Mouse (Mus musculus) cortical plate, adult 2 months (tissue): ENCODE measurements at regions not wholly inside any gene's neighbourhood (a gene's known extent, or its start where the extent isn't known, plus 50 kb on each side); places are given as distances from the start of the nearest gene placed in this dataset.
A peak's percentile ranks its signal among the peaks of the same experiment; 100 is the strongest.

ENCODE experiments used
- H3K27ac ChIP-seq: fragments of 200-500 bp; 2 replicates; pipeline ENCODE4 v1.5.1; 2012; ENCODE audit warnings: low read length, control low read depth, inconsistent platforms; ENCODE audit not compliant: insufficient read depth
- H3K4me1 ChIP-seq: fragments of 200-500 bp; 2 replicates; pipeline ENCODE4 v1.6.1; 2011; ENCODE audit warnings: low read length; ENCODE audit not compliant: control insufficient read depth, insufficient read depth
- H3K4me3 ChIP-seq: fragments of 200-500 bp; 2 replicates; pipeline ENCODE4 v1.5.1; 2011; ENCODE audit warnings: mild to moderate bottlenecking, low read length, control low read depth; ENCODE audit not compliant: insufficient read depth
- CTCF ChIP-seq: fragments of 200-500 bp; IDR thresholded peaks from 2 replicates; pipeline ENCODE4 v1.5.1; 2011; ENCODE audit warnings: mild to moderate bottlenecking, control low read depth, low read length; ENCODE audit not compliant: insufficient read depth; ENCODE audit errors: extremely low read depth
- POLR2A ChIP-seq: fragments of 200-500 bp; IDR thresholded peaks from 2 replicates; pipeline ENCODE4 v1.6.1; 2011; ENCODE audit warnings: mild to moderate bottlenecking, low read length, control low read depth; ENCODE audit not compliant: insufficient read depth; ENCODE audit errors: extremely low read depth

DNA sequence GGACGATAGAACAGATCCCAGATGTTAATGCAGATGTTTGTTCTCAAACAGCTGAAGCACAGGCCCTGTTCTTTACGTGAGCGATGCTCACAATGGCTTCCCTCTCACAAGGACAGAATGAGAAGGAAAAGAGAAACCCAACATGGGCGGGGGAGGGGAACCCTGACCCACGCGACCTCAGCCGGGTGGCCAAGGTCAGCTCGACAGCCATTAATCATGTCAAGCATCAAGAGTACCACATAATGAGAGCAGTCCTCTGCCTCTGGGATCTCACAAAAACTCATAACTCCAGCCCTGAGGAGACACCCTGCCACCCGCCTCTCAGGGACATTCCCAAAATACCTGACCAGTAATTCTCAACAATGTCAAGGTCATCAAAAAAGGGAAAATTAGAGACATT is 100.0 kb upstream of the Cbln4 start:
- TF ChIP-seq POLR2A (no peak), CTCF (no peak)
- peaks cover 2% of the 10 kb centered on the region; the same call in 1 of the 2 replicates for H3K4me1 ChIP-seq

DNA sequence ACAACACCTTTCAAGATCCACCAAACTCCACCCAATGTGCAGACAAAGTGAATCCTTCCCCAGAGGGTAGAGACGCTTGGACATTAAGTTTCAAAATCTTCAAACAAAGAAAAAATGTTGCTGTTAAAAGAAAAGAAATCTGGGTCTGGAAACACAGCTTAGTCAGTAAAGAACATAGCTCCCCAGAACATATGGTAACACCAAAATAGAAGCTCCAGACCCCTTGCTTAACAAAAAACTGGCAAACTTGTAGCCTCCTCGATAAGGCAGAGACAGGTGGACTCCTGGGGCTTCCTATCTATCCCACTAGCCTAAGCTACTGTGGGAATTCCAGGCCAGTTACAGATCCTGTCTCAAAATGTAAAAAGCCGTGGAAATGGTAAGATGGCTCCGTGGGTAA is 99.6 kb upstream of the Mc3r start:
- Histone ChIP-seq H3K27ac (no peak overlapping the region), H3K4me1 (peaks cover 2% of the 10 kb centered on the region; the same call in 1 of the 2 replicates), H3K4me3 (no peak overlapping the region)
- no peak for TF ChIP-seq POLR2A
- TF ChIP-seq CTCF = no peak

More for the DNA sequence above, 100.0 kb upstream of the Cbln4 start:
- Histone ChIP-seq H3K4me3 (no peak overlapping the region), H3K27ac (no peak overlapping the region)

DNA sequence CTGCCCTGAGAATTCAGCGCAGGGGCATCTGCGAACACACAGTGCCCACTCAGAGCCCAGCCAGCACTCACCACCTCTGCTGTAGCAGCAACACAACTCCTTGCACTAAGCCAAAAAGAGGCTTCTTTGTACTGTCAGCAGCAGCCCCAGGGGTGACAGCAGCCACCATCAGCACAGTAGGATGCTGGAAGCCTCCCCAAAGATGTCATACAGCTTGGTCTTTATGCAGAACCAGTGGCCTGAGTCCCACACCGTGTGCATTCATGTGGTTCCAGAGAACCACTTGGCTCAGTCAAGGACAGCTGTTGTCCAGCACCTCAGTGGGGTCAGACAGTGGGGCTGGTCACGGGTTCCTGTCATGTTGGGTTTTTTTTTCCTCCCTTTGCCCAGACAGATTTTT is 98.6 kb upstream of the Mc3r start:
- TF ChIP-seq POLR2A (no peak), CTCF (no peak)

DNA sequence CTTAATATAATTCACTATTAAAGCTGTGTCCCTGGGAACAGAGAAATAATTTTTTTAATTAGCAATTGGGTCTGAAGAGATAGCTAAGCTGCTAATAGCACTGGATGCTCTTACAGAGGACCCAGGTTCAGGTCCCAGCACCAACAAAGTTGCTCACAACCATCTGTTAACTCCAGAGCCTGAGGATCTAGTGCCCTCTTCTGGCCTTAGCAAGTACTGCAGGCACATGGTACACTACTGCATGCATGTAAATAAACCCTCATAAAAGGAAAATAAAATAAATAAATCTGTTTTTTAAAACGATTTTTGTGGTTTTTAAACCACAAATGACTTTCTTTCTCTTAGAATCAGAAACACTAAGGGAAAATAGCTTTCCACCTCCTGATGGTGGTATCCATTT is 97.4 kb upstream of the Mc3r start:
- Histone ChIP-seq H3K4me1 (peaks cover 2% of the 10 kb centered on the region; the same call in 1 of the 2 replicates), H3K27ac (no peak overlapping the region), H3K4me3 (no peak overlapping the region)
- TF ChIP-seq CTCF (no peak), POLR2A (no peak)

More for the DNA sequence above, 98.6 kb upstream of the Mc3r start:
- H3K27ac ChIP-seq = no peak overlapping the region
- no peak overlapping the region for H3K4me3 ChIP-seq
- peaks cover 2% of the 10 kb centered on the region; the same call in 1 of the 2 replicates for H3K4me1 ChIP-seq

DNA sequence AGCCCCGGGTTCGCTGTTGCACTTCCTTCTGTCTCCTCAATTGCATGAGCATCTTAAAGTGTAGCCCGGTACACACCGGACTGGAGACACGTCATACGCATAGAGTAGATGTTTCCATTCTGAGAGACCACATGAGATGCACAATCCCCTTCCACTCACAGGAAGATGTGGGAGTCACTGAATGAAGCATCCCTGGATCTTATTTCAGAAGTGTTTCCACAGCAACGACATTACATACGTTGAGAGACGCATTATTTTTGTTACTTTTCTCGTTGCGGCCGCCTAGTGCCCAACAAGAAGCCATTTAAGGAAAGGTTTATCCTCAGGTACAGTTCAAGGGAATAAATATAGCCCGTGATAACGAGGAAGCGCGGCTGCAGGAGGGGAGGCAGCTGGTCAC is 88.4 kb upstream of the Mc3r start:
- TF ChIP-seq POLR2A = no peak
- TF ChIP-seq CTCF = no peak
- no peak overlapping the region for H3K27ac ChIP-seq
- peak overlapping the region; percentile 4; the same call in 1 of the 2 replicates for H3K4me3 ChIP-seq
- no peaks in the 10 kb centered on the region for H3K4me1 ChIP-seq

DNA sequence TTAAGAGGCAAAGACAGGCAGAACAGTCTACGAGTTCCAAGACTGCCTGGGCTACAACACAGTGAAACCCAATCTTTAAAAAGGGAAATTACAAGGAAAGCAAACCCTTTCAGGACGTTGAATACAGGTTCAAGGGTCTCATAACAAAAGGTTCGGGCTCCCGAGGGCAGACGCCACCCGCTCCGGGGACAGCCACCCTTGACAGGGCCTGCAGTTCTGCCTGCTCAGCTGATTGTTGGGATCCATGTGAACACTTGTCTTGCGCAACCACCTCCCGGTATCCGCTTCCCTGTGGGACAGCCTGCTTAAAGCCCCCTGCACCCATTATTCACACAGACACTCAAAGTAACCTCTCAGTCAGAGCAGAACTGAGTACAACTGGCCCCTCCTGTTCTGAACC is 70.9 kb upstream of the Mc3r start:
- TF ChIP-seq CTCF (no peak), POLR2A (no peak)
- Histone ChIP-seq H3K4me1 (no peaks in the 10 kb centered on the region), H3K27ac (no peak overlapping the region), H3K4me3 (no peak overlapping the region)

DNA sequence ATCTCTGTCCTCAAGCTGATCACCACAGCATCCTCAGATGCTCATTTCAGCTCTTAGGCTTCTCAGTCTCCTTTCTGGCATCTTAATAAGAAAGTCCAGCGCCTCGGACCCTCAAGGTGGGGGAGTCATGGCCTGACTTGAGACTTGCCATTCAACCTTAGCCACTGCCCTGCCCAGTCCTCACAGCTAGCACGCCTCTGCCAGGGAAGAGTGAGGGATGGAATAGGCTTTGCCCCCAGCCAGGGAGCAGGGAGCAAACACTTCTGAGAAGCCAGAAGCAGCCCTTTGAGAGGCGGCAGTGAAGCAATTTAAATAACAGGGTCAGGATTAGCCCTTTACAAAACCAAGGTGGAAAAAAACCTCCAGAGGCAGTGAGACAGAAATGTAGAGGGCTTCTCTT is 69.0 kb upstream of the Mc3r start:
- no peak overlapping the region for H3K27ac ChIP-seq
- H3K4me1 ChIP-seq = no peaks in the 10 kb centered on the region
- TF ChIP-seq CTCF (no peak), POLR2A (no peak)
- no peak overlapping the region for H3K4me3 ChIP-seq

DNA sequence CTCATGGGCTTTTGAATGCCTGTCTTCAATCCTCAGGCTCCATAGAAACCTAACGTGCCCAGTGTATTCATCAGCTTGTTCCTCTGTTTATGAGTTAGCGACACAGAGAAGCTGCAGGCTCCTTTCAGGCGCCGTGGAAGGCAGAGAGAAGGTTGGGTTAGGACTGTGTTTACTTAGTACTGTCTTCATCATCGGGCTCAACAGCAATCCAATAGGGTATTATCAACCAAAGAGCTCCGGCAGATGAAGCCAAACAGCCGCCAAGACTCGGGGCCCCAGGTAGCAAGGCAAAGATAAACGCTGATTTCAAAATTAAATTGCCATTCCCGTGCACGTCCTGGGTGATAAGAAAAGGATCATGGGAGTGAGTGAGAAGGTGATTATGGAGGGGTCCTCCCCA is 50.5 kb upstream of the Mc3r start:
- no peak for TF ChIP-seq POLR2A
- no peak overlapping the region for H3K27ac ChIP-seq

More for the DNA sequence above, 50.5 kb upstream of the Mc3r start:
- Histone ChIP-seq H3K4me1 (no peaks in the 10 kb centered on the region), H3K4me3 (no peak overlapping the region)
